Mouse (Mus musculus) liver, embryonic 12.5 days (tissue): ENCODE results near the gene Ddr1. TPM values are rescaled to one million over a fixed set of nuclear protein-coding genes. Genes with fewer than 3 reads are reported as not detected.
A peak's percentile ranks its signal among the peaks of the same experiment; 100 is the strongest.

ENCODE experiments used
- ATAC-seq: fragments of 200-750 bp; cut with Nextera tagmentation; 2 replicates; pipeline ENCODE4 v1.8.0; 2017; ENCODE audit warnings: moderate number of reproducible peaks, mild to moderate bottlenecking, moderate library complexity
- H3K27ac ChIP-seq: fragments of 300-500 bp; sonication (generic); 2 replicates; pipeline ENCODE4 v1.5.1; 2016; ENCODE audit warnings: mild to moderate bottlenecking
- H3K27me3 ChIP-seq: fragments of 300-500 bp; sonication (generic); replicated peaks from 2 replicates; pipeline ENCODE4 v1.6.1; 2016; ENCODE audit warnings: mild to moderate bottlenecking, moderate library complexity
- H3K36me3 ChIP-seq: fragments of 300-500 bp; sonication (generic); 2 replicates; pipeline ENCODE4 v1.6.1; 2016; ENCODE audit warnings: mild to moderate bottlenecking, moderate library complexity
- H3K4me1 ChIP-seq: fragments of 300-500 bp; sonication (generic); 2 replicates; pipeline ENCODE4 v1.6.1; 2016
- H3K4me2 ChIP-seq: fragments of 300-500 bp; sonication (generic); 2 replicates; pipeline ENCODE4 v1.6.1; 2016; ENCODE audit warnings: mild to moderate bottlenecking, moderate library complexity
- H3K4me3 ChIP-seq: fragments of 300-500 bp; sonication (generic); 2 replicates; pipeline ENCODE4 v1.5.1; 2016; ENCODE audit warnings: mild to moderate bottlenecking, moderate library complexity
- H3K9ac ChIP-seq: fragments of 300-500 bp; sonication (generic); 2 replicates; pipeline ENCODE4 v1.6.1; 2016; ENCODE audit warnings: mild to moderate bottlenecking, moderate library complexity
- H3K9me3 ChIP-seq: fragments of 300-500 bp; sonication (generic); replicated peaks from 2 replicates; pipeline ENCODE4 v1.6.1; 2016; ENCODE audit warnings: mild to moderate bottlenecking, moderate library complexity
- WGBS: fragments of 180-500 bp; shearing (Covaris S2); methylation state at CpG from one replicate; pipeline ENCODE4 v1.1.7; 2016; ENCODE audit not compliant: insufficient replicate concordance; 5-methylcytosine and 5-hydroxymethylcytosine counted together
- polyA plus RNA-seq: library from polyadenylated mRNA; unstranded; fragments of >200 nt; fragmentation: Nextera tagmentation; extraction: Ambion mirVana; gene quantifications from 2 replicates; pipeline ENCODE4 v1.2.1, GENCODE M21; 2016

Gene Ddr1
- polyA plus RNA-seq, 1 experiment from 2014 or later: 6.1 TPM

DNA sequence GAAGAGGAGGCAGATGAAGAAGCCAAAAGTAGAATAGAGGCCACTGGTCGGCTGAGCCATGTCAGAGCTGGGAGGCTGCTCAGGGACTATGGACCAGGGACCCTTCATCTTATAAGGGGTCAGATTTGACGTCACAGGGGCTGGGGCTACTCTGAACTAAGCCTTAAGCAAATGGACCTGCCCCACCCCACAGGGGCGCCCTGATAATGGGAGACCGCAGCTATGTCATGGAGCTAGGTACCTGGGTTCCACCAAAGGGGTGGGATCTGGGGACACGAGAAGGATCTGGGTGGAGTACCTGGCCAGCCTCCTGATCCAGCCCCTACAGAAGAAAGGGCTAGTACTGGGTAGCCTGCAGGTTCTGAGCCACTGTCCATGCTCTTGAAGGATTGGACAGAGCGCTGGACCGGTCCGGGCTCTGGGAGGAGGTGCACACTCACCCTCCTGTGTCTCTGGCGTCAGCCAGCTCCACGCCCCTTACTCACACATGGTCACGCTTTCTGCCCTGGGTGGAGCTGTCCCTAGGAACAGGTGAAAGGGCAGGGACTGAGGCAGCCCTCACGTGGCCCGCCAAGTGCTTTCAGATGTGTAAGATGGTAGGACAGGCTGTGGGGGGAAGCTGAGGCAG, 60.7 kb downstream of the Ddr1 start, which contains the start of gene Mucl3:
Mucl3 (minus strand) TSS at position 87 of the 628 bp plus-strand sequence.
- ATAC-seq: no peak
- no peak within 1 kb of the TSS for H3K9ac ChIP-seq
- WGBS: 58% methylated on average over 13 of the region's 13 CpGs
- no peak within 1 kb of the TSS for H3K4me3 ChIP-seq
- H3K36me3 ChIP-seq: no peaks in the 10 kb centered on the region
- H3K27ac ChIP-seq: no peak within 1 kb of the TSS
- no peak within 1 kb of the TSS for H3K4me2 ChIP-seq
- peaks cover 42% of the 10 kb centered on the region for H3K27me3 ChIP-seq
- no peaks in the 10 kb centered on the region for H3K9me3 ChIP-seq
- no peaks in the 10 kb centered on the region for H3K4me1 ChIP-seq

DNA sequence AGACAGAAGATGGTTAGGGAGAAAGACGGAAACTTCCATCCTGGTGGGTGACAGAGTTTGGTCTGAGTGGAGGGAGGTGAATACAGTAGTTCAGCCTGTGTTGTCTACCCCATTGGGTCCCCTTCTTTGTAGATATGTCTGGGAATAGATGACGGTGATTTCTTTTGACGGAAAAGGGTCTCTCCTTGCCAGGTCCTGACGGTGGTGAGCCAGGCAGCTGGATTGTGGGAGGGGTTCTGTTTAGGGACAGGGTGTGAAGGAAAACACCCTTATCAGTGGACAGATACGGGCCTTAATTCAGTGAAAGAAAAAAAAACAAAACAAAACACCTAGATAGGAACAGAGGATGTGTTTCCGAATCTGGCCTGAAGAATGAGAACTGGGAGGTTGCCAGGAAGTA, 65.1 kb downstream of the Ddr1 start:
- no peak overlapping the region for H3K4me3 ChIP-seq
- no peaks in the 10 kb centered on the region for H3K9me3 ChIP-seq
- peaks cover 56% of the 10 kb centered on the region for H3K27me3 ChIP-seq
- no peaks in the 10 kb centered on the region for H3K36me3 ChIP-seq
- H3K4me2 ChIP-seq: no peak overlapping the region
- no peaks in the 10 kb centered on the region for H3K4me1 ChIP-seq
- no peak for ATAC-seq
- no peak overlapping the region for H3K9ac ChIP-seq
- WGBS: 57% methylated on average over 6 of the region's 6 CpGs
- H3K27ac ChIP-seq: no peak overlapping the region

DNA sequence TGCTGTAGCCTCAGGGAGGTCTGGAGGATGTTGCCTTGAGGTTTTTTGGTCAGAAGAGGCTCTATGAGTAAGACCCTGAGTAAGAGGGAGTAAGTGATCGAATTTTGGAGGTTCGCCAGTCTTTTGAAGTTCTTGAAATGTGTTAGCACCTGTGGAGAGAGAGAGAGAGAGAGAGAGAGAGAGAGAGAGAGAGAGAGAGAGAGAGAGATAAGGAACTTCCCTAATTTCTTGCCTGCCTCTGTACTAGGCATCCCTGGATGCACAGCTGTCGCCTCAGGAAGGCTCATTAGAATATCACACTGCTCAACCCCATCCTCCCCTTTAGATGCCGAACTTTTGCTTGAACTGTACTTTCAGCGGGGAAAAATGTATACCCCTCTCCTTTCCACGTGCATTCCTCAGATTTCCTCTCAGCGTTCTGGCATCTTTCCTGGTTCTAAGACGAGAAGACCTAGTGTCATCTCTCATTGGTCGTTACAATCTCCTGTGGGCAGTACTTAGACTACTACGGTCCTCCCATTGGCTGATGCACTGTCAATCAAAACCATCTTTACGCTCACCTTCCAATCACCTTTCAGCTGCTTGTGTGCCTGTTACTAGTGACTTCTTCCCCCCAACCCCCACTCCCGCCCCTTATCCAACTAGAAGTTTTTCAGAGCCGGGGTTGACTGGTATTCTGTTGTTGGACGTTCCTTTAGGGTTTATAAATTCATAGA, 65.8 kb downstream of the Ddr1 start:
- Histone ChIP-seq H3K4me3 (no peak overlapping the region), H3K36me3 (no peaks in the 10 kb centered on the region), H3K9ac (no peak overlapping the region), H3K27ac (no peak overlapping the region), H3K9me3 (no peaks in the 10 kb centered on the region), H3K4me1 (no peaks in the 10 kb centered on the region), H3K27me3 (peaks cover 55% of the 10 kb centered on the region), H3K4me2 (no peak overlapping the region)
- WGBS: 21% methylated on average over 14 of the region's 14 CpGs
- ATAC-seq: peak; percentile 49; the same call in 1 of the 2 replicates

DNA sequence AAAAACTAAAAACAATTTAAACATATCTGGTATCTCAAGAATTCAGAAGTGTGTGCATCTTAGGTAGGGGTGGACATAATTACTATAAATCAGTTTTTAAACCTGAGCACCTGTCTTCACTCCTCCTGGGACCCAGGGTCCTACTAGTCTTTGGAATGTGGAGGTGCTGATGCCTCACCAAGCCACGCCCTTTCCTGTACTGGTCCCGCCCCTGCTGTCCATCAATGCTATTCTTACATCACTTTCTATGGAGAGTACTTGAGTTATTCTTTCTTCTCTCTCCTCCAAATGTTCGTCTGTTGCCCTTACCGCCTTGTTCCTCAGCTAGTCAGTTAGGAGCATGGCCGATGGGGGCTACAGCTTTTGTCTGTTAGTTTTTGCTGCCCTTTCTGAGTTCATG, 68.1 kb downstream of the Ddr1 start:
- Histone ChIP-seq H3K9ac (no peak overlapping the region), H3K4me3 (no peak overlapping the region), H3K4me2 (no peak overlapping the region), H3K27me3 (peaks cover 45% of the 10 kb centered on the region), H3K9me3 (no peaks in the 10 kb centered on the region), H3K27ac (no peak overlapping the region), H3K36me3 (no peaks in the 10 kb centered on the region), H3K4me1 (no peaks in the 10 kb centered on the region)
- no peak for ATAC-seq
- 27% methylated on average over 5 of the region's 5 CpGs for WGBS

DNA sequence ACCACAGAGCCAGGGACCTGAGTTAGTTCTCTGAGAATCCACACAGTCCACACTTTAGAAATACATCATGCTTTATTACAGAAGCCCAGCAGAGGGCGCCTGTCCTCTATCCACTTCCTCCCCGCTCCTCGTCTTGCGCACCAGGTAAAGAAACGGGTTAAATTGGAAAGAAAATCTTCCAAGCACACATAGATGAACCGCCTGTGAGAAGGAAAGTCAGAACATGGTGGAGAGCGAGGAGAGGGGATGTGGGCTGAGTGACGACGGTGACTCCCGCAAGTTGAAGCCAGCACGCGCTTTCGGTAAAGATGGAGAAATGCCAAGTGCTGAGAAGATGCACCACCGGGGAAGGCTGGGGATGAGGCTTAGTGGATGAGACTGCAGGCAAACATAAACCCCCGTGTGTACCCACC, 68.7 kb downstream of the Ddr1 start:
- no peaks in the 10 kb centered on the region for H3K4me1 ChIP-seq
- H3K9me3 ChIP-seq: no peaks in the 10 kb centered on the region
- no peak overlapping the region for H3K9ac ChIP-seq
- H3K4me3 ChIP-seq: peak overlapping the region; percentile 26
- peaks cover 43% of the 10 kb centered on the region for H3K27me3 ChIP-seq
- WGBS: 5% methylated on average over 15 of the region's 15 CpGs
- H3K4me2 ChIP-seq: peak overlapping the region; percentile 52
- H3K27ac ChIP-seq: no peak overlapping the region
- ATAC-seq: no peak
- no peaks in the 10 kb centered on the region for H3K36me3 ChIP-seq

DNA sequence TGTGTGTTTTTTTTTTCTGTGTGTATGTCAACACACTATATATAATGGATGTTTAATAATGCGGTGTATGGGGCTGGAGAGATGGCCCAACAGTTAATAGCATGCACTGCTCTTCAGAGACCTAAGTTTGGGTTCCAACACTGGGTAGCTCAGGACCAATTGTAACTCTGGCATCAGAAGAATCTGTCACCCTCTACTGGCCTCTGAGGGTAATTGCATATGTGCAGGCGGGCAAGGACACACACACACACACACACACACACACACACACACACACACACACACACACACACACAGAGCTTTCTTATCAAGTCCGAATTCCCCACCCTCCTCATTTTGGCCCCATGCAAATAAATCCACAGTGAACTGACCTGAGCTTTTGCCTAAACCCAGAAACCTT, 69.2 kb downstream of the Ddr1 start:
- ATAC-seq: no peak
- 69% methylated on average over 2 of the region's 3 CpGs for WGBS
- H3K9ac ChIP-seq: no peak overlapping the region

DNA sequence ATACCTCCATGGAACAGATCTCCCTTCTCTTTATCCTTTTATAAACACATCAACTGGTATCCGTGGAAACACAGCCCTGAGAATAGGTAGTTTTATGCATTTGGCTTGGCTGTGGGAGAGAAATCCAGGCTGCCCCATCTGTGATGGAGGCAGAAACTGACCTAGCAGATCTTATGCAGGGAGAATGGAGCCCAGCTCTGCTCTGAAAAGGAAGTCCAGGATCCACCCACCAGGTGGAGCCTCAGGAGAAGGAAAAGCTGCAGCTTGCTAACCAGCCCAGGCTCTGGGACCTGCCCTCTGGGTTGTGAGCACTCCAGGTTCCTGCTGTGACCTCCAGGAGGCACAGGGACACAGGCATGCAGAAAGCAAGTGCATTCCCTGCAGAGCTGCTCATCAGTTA, 70.4 kb downstream of the Ddr1 start:
- Histone ChIP-seq H3K4me2 (no peak overlapping the region), H3K9me3 (no peaks in the 10 kb centered on the region), H3K36me3 (no peaks in the 10 kb centered on the region), H3K4me1 (no peaks in the 10 kb centered on the region), H3K9ac (no peak overlapping the region), H3K27me3 (peaks cover 36% of the 10 kb centered on the region), H3K4me3 (no peak overlapping the region), H3K27ac (no peak overlapping the region)
- 16% methylated on average over 1 of the region's 1 CpGs for WGBS
- ATAC-seq: no peak

More for the DNA sequence above, 69.2 kb downstream of the Ddr1 start:
- Histone ChIP-seq H3K4me3 (no peak overlapping the region), H3K4me1 (no peaks in the 10 kb centered on the region), H3K27ac (no peak overlapping the region), H3K4me2 (no peak overlapping the region), H3K9me3 (no peaks in the 10 kb centered on the region), H3K36me3 (no peaks in the 10 kb centered on the region), H3K27me3 (peaks cover 43% of the 10 kb centered on the region)

Other genes starting within 250 kb of the Ddr1 start
- gene H2-Q10, start 234.5 kb downstream of the Ddr1 start, polyA plus RNA-seq: 102 TPM in 2 replicates
- not detected in 2 replicates for gene Pou5f1, start 198.6 kb downstream of the Ddr1 start, polyA plus RNA-seq
- 42.2 and 42.4 TPM in 2 replicates for gene Tcf19, start 187.8 kb downstream of the Ddr1 start, polyA plus RNA-seq
- 10.4 and 14.1 TPM in 2 replicates for gene Cchcr1, start 187.5 kb downstream of the Ddr1 start, polyA plus RNA-seq
- 0.14 and 0.22 TPM in 2 replicates for gene Psors1c2, start 171.4 kb downstream of the Ddr1 start, polyA plus RNA-seq
- not detected in 2 replicates for gene Cdsn, start 152.5 kb downstream of the Ddr1 start, polyA plus RNA-seq
- not detected in 2 replicates for gene 2300002M23Rik, start 137.2 kb downstream of the Ddr1 start, polyA plus RNA-seq
- gene Sfta2, start 103.1 kb downstream of the Ddr1 start, polyA plus RNA-seq: not detected in 2 replicates
- gene Gm9573, start 78.0 kb downstream of the Ddr1 start, polyA plus RNA-seq: not detected in 2 replicates
- 0.05 TPM in 1 of 2 replicates, not detected in the other for gene Mucl3, start 60.9 kb downstream of the Ddr1 start, polyA plus RNA-seq
- gene Vars2, start 37.0 kb downstream of the Ddr1 start, polyA plus RNA-seq: 10.7 and 11.8 TPM in 2 replicates
- 38.3 and 44.0 TPM in 2 replicates for gene Gtf2h4, start 30.9 kb downstream of the Ddr1 start, polyA plus RNA-seq
- 16.8 and 19.9 TPM in 2 replicates for gene Ier3, start 117.1 kb upstream of the Ddr1 start, polyA plus RNA-seq
- 38.0 and 43.1 TPM in 2 replicates for gene Flot1, start 118.6 kb upstream of the Ddr1 start, polyA plus RNA-seq
- 577 and 600 TPM in 2 replicates for gene Tubb5, start 133.7 kb upstream of the Ddr1 start, polyA plus RNA-seq
- gene Mdc1, start 136.9 kb upstream of the Ddr1 start, polyA plus RNA-seq: 14.2 and 15.0 TPM in 2 replicates
- 29.5 and 29.8 TPM in 2 replicates for gene Nrm, start 156.7 kb upstream of the Ddr1 start, polyA plus RNA-seq
- gene Ppp1r18, start 161.0 kb upstream of the Ddr1 start, polyA plus RNA-seq: 11.9 and 12.6 TPM in 2 replicates
- gene Dhx16, start 175.2 kb upstream of the Ddr1 start, polyA plus RNA-seq: 50.7 and 52.8 TPM in 2 replicates
- gene 2310061I04Rik, start 192.8 kb upstream of the Ddr1 start, polyA plus RNA-seq: 20.2 and 20.9 TPM in 2 replicates
- gene Atat1, start 205.5 kb upstream of the Ddr1 start, polyA plus RNA-seq: 15.0 and 16.8 TPM in 2 replicates
- 113 and 123 TPM in 2 replicates for gene Mrps18b, start 211.8 kb upstream of the Ddr1 start, polyA plus RNA-seq
- 29.0 and 32.8 TPM in 2 replicates for gene Ppp1r10, start 211.8 kb upstream of the Ddr1 start, polyA plus RNA-seq